Mouse (Mus musculus) neural tube, embryonic 11.5 days (tissue): Measurements from ENCODE around the gene Gm20388. TPM values are rescaled to one million over a fixed set of nuclear protein-coding genes. Genes with fewer than 3 reads are reported as not detected.
A peak's percentile ranks its signal among the peaks of the same experiment; 100 is the strongest.

ENCODE experiments used
- ATAC-seq: fragments of 200-750 bp; cut with Nextera tagmentation; 2 replicates; pipeline ENCODE4 v1.8.0; 2017; ENCODE audit warnings: moderate number of reproducible peaks, mild to moderate bottlenecking, moderate TSS enrichment, moderate library complexity; ENCODE audit not compliant: insufficient read depth, low FRiP score, low TSS enrichment
- DNase-seq: peaks from one replicate; pipeline ENCODE4 v3.0.0-alpha.2; 2015; ENCODE audit warnings: low spot score
- H3K27ac ChIP-seq: fragments of 300-500 bp; sonication (generic); 2 replicates; pipeline ENCODE4 v1.5.1; 2014; ENCODE audit warnings: low read depth, mild to moderate bottlenecking, low read length
- H3K27me3 ChIP-seq: fragments of 300-500 bp; sonication (generic); 2 replicates; pipeline ENCODE4 v1.6.1; 2014; ENCODE audit warnings: mild to moderate bottlenecking, low read length, mixed read lengths; ENCODE audit not compliant: control insufficient read depth, insufficient read depth
- H3K36me3 ChIP-seq: fragments of 300-500 bp; sonication (generic); 2 replicates; pipeline ENCODE4 v1.6.1; 2014; ENCODE audit warnings: mild to moderate bottlenecking, low read length, moderate library complexity, mixed read lengths; ENCODE audit not compliant: control insufficient read depth, insufficient read depth
- H3K4me1 ChIP-seq: fragments of 300-500 bp; sonication (generic); 2 replicates; pipeline ENCODE4 v1.6.1; 2014; ENCODE audit warnings: low read length, mixed read lengths; ENCODE audit not compliant: control insufficient read depth, insufficient read depth
- H3K4me2 ChIP-seq: fragments of 300-500 bp; sonication (generic); 2 replicates; pipeline ENCODE4 v1.6.1; 2014; ENCODE audit warnings: low read depth, mild to moderate bottlenecking, moderate library complexity
- H3K4me3 ChIP-seq: fragments of 300-500 bp; sonication (generic); 2 replicates; pipeline ENCODE4 v1.5.1; 2014; ENCODE audit warnings: low read depth, low read length
- H3K9ac ChIP-seq: fragments of 300-500 bp; sonication (generic); 2 replicates; pipeline ENCODE4 v1.6.1; 2014; ENCODE audit warnings: mild to moderate bottlenecking, low read length
- H3K9me3 ChIP-seq: fragments of 300-500 bp; sonication (generic); 2 replicates; pipeline ENCODE4 v1.6.1; 2016; ENCODE audit warnings: low read length; ENCODE audit not compliant: control insufficient read depth
- WGBS: fragments of 180-500 bp; shearing (Covaris S2); extraction: QIAGEN DNeasy Blood & Tissue Kit; methylation state at CpG from one replicate; pipeline ENCODE4 v1.1.7; 2014; 5-methylcytosine and 5-hydroxymethylcytosine counted together
- polyA plus RNA-seq: library from polyadenylated mRNA; unstranded; fragments of >200 nt; fragmentation: Nextera tagmentation; extraction: Ambion mirVana; gene quantifications from 2 replicates; pipeline ENCODE4 v1.2.1, GENCODE M21; 2014

The Gm20388 gene
- polyA plus RNA-seq, 1 experiment from 2014 or later: not detected

DNA sequence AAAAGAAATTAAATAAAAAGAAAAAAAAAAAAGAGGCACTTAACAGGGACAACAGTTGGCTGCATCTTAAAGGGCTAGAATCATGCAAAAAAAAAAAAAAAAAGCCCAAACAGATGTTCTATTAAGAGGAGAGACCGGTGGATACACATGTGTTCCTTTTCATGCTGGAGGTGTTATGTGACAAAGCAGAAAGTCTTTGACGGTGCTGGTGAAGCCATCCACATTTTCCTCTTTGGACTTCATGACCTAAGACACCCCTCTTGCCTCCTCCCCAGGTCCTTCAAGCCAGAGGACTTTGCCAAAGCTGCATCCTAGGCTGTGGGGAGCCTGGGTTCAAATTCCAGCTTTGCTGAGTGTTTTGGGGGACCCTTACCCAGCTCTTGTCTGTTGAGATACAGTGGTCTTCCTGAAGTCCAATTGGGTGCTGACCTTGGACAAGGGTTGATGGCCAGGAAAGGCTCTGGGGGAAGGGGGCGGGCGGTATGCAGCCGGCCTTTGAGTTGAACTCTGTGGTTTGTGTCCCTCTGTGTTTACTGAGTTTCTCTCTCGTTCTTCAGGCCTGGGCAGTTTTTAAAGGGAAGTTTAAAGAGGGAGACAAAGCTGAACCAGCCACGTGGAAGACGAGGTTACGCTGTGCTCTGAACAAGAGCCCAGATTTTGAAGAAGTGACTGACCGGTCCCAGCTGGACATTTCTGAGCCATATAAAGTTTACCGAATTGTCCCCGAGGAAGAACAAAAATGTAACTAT, 832.7 kb downstream of the Gm20388 start:
- ATAC-seq: no peak

DNA sequence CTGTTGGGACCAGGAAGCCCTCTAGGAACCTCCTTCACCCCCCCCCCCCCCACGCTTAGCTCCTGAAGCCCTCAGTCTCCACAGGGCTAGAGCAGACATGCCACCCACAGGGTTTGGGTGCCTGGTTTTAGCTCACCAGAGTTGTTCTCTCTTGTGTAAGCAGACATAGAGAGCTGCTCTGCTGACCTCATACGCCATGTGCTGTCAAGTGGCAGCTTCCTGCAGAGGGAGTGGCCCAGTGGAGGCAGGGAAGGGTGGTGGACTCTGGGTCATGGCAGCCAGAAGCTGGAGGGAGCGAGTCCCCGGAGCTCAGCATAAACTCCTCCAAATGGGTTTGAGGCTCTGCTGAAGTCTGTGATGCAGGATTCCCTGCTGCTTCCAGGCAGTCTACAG, 833.3 kb downstream of the Gm20388 start:
- no peak for ATAC-seq
- H3K4me2 ChIP-seq: no peak overlapping the region
- no peak for DNase-seq
- H3K4me3 ChIP-seq: no peak overlapping the region
- H3K4me1 ChIP-seq: no peaks in the 10 kb centered on the region
- H3K27ac ChIP-seq: no peak overlapping the region
- 64% methylated on average over 4 of the region's 4 CpGs for WGBS
- H3K36me3 ChIP-seq: no peaks in the 10 kb centered on the region
- H3K27me3 ChIP-seq: no peaks in the 10 kb centered on the region
- no peaks in the 10 kb centered on the region for H3K9me3 ChIP-seq
- no peak overlapping the region for H3K9ac ChIP-seq

More for the DNA sequence above, 832.7 kb downstream of the Gm20388 start:
- no peak for DNase-seq
- Histone ChIP-seq H3K4me1 (no peaks in the 10 kb centered on the region), H3K4me3 (no peak overlapping the region), H3K36me3 (no peaks in the 10 kb centered on the region), H3K27ac (no peak overlapping the region), H3K9ac (no peak overlapping the region), H3K4me2 (no peak overlapping the region), H3K9me3 (no peaks in the 10 kb centered on the region), H3K27me3 (no peaks in the 10 kb centered on the region)
- 63% methylated on average over 12 of the region's 12 CpGs for WGBS

DNA sequence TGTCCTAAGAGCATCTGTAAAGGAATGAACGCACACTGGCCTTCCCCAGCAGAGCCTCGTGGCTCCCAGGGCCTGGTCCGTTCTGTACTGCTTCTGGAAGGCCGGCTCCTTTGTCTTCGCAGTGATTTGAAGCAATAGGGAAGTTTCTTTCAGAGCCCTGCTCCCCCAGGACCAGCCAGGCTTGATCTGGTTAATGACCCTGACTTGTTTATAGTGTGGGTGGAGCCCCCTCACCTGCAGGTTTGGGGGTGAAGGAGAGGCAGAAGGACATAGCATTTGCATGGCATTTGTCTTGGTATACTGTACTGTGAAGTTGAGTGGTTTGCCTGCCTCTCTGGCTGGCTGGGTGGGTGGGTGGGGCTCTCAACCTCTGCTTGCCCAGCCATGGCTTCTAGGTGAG, 833.8 kb downstream of the Gm20388 start:
- WGBS: 44% methylated on average over 5 of the region's 5 CpGs
- no peaks in the 10 kb centered on the region for H3K27me3 ChIP-seq
- H3K4me1 ChIP-seq: no peaks in the 10 kb centered on the region
- ATAC-seq (no peak), DNase-seq (no peak)
- H3K9ac ChIP-seq: no peak overlapping the region
- H3K4me3 ChIP-seq: no peak overlapping the region
- no peaks in the 10 kb centered on the region for H3K9me3 ChIP-seq
- no peaks in the 10 kb centered on the region for H3K36me3 ChIP-seq
- H3K4me2 ChIP-seq: no peak overlapping the region
- H3K27ac ChIP-seq: no peak overlapping the region

DNA sequence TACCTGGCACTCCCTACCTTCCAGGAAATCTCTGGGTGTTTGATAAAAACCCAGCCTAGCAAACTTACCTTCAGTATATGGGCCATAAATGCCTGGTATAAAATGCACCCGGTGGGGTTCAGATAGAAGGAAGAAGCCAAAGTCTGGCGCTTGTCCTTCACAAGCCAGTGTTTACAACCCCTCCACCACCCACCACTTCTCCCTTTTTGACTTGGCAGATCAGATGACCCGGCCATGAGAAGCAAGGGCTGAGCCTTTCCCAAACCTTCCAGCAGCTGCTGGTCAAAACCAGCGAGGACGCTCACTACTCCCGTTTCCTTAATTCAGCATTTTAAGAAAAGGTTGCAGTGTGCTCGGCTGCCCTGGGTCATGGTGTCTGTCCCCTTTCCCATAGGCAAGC, 834.6 kb downstream of the Gm20388 start:
- 52% methylated on average over 7 of the region's 7 CpGs for WGBS
- H3K9ac ChIP-seq: no peak overlapping the region
- DNase-seq: no peak
- H3K4me3 ChIP-seq: no peak overlapping the region
- ATAC-seq: no peak
- no peaks in the 10 kb centered on the region for H3K36me3 ChIP-seq
- H3K9me3 ChIP-seq: no peaks in the 10 kb centered on the region
- no peaks in the 10 kb centered on the region for H3K27me3 ChIP-seq
- H3K27ac ChIP-seq: no peak overlapping the region
- no peak overlapping the region for H3K4me2 ChIP-seq
- no peaks in the 10 kb centered on the region for H3K4me1 ChIP-seq

DNA sequence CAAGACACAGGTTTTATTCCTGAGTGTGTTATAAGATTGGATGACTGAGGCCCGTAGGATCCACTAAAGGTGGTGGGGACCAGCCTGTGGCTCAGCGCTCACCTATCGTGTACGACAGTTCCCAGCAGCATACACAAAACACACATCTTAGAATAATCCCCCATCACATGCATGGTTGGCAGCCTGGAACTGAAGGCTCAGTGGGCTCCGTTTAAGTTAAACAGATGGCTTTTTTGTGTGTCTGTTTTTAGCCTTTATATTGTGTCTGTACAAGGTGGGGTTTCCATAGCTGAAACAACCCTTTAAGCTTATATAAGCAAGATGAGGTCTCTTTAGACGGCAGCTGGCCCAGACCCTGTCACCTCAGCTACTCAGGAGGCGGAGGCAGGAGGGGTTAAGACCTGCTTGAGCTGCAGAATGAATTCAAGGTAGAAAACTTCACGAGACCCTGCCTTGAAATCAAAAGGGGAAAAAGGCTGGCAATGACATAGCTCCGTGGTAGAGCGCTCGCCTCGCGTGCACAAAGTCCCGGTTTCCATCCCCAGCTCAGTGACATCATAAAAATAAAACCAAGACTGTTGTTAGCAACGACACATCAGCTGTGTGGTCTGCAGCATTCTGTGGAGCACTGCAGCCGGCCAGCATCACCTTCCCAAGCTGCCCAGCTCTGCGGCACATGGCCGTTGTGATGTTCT, 835.5 kb downstream of the Gm20388 start:
- no peaks in the 10 kb centered on the region for H3K9me3 ChIP-seq
- no peak for DNase-seq
- H3K4me3 ChIP-seq: no peak overlapping the region
- H3K27me3 ChIP-seq: no peaks in the 10 kb centered on the region
- 76% methylated on average over 18 of the region's 18 CpGs for WGBS
- ATAC-seq: no peak
- no peaks in the 10 kb centered on the region for H3K36me3 ChIP-seq
- H3K4me2 ChIP-seq: no peak overlapping the region
- no peak overlapping the region for H3K9ac ChIP-seq
- no peak overlapping the region for H3K27ac ChIP-seq
- no peaks in the 10 kb centered on the region for H3K4me1 ChIP-seq

DNA sequence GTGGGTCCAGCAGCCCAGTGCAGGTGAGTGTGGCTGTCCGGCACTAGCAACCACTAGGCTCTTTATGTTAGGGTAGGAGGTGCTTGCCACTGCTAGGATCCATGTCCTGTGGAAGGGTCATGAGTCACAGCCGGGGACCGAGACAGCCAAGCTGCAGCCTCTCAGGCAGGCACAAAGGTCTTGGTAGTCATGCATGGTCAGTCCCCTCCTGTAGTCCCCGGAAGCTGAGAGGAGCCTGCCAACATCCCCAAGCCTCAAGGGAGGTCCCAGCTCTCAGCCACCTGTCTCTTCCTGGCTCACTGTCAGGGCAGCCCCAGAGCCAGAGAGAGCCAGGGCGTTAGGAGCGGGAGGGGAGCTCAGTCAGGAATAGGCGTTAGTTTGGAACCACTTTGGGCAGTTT, 836.6 kb downstream of the Gm20388 start:
- Histone ChIP-seq H3K9me3 (no peaks in the 10 kb centered on the region), H3K9ac (no peak overlapping the region), H3K4me2 (no peak overlapping the region), H3K27me3 (no peaks in the 10 kb centered on the region), H3K4me1 (no peaks in the 10 kb centered on the region), H3K27ac (no peak overlapping the region), H3K4me3 (no peak overlapping the region), H3K36me3 (no peaks in the 10 kb centered on the region)
- WGBS: 86% methylated on average over 7 of the region's 7 CpGs
- no peak for ATAC-seq
- DNase-seq: no peak

DNA sequence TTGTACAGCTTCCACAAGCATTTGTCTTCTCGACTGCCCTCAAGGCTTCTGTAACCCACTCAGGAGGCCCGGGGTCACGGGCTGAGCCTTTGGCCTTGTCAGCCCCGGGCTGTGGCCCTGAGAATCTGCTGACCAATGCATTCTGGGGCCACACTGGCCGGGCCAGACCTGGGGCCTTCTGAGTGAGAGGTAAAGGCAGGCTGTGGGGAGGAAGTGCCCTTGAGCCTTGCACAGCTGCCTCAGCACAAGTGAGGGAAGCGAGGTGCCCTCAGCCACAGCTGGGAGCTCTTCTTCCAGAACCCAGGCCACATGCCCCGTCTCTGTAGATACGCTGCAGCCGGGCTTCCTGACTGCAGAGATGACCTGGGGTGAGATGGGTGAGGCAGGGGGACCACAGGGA, 840.0 kb downstream of the Gm20388 start:
- no peaks in the 10 kb centered on the region for H3K9me3 ChIP-seq
- H3K27me3 ChIP-seq: no peaks in the 10 kb centered on the region
- H3K4me3 ChIP-seq: no peak overlapping the region
- no peak overlapping the region for H3K27ac ChIP-seq
- H3K36me3 ChIP-seq: no peaks in the 10 kb centered on the region
- DNase-seq: no peak
- H3K9ac ChIP-seq: peak overlapping the region; percentile 14; the same call in 1 of the 2 replicates
- 85% methylated on average over 9 of the region's 9 CpGs for WGBS
- H3K4me2 ChIP-seq: no peak overlapping the region
- ATAC-seq: no peak
- H3K4me1 ChIP-seq: no peaks in the 10 kb centered on the region; the same call in 1 of the 2 replicates

DNA sequence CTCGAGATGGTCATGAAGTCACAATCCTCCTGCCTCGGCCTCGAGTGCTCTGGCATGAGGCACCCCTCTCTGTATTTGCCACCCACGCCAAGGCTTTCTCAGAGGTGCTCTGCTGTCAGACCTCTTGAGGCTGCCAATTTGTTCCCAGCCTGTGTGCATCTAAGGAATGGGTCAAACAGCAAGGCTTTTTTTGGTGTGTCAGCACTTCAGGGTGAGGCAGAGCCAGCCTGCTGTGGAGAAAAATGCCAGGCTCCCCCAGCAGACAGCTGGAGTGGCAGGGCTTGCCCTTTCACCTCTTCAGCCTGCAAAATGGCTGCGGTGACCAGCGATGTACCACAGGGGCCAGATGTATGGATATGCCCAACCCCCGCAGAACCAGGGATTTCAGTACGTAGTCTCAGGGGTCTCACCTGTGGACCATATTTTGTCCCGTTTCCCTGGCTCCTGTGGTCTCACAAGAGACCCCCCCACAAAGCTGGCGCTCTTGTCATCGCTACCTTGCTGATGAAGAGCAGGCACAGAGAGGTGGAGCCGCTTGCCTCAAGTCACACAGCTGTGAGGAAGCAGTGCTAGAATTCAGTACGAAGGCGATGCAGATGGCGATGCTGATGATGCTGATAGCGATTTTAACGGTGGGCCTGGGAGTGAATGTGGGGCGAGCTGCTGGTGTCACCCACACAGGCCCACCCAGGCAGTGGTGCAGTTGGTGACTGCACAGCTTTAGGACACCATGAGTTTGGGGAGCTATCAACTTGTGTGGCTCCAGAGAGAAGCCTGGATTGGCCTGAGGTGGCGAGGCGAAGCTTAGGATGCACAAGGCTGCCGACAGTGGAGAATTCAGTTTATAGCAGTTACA, 840.8 kb downstream of the Gm20388 start:
- H3K27ac ChIP-seq: peak overlapping the region; percentile 24; the same call in 1 of the 2 replicates
- DNase-seq (no peak), ATAC-seq (no peak)
- no peak overlapping the region for H3K4me3 ChIP-seq
- no peak overlapping the region for H3K9ac ChIP-seq
- no peaks in the 10 kb centered on the region for H3K9me3 ChIP-seq
- no peaks in the 10 kb centered on the region for H3K36me3 ChIP-seq
- H3K4me1 ChIP-seq: no peaks in the 10 kb centered on the region; the same call in 1 of the 2 replicates
- no peaks in the 10 kb centered on the region for H3K27me3 ChIP-seq
- WGBS: 69% methylated on average over 21 of the region's 21 CpGs
- no peak overlapping the region for H3K4me2 ChIP-seq
